Mouse (Mus musculus) CD4-positive naive resting alpha-beta T cell, adult 76 days (primary cell): ENCODE results near the gene Klhdc10. TPM values are rescaled to one million over a fixed set of nuclear protein-coding genes. Genes with fewer than 3 reads are reported as not detected.

Experiments
- total RNA-seq: library from RNA; stranded (reverse); gene quantifications from one replicate; pipeline ENCODE4 v1.2.4, GENCODE M21; 2023

Gene Klhdc10
- total RNA-seq = 18.9 TPM

DNA sequence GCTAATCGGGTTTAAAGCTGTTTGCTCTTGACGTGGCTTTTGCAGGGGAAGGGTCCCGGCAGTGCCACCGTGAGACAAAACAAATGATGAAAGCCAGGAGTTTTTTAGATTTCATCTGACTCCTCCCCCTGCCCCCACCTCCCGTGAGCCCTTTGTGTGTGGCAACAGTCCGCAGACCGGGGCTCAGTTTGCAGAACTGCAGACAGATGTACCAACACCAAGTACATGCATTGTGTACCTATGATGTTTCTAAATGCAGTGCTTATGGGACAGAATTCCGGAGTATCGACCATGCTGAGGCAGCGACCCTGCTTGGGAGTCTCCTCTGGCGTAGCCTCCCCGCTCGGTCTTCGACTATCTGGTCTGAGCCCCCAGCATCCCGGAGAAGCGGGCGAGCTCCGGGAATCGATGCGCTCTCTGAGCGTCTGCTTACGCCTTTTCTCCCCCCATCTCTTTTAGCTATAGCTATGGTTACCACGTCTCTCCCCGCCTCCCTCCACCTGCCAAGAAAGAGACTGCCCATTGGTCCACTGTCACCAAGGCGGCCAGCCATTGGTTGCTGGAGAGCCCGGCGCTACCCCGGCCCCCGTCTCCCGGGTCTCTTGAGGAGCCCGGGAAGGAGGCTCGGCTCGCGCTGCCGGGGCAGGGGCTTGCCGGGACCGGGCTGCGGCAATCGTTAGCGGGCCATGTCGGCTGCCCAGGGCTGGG, at the start of gene Klhdc10:
Klhdc10 (plus strand) TSS at position 561 of the 708 bp plus-strand sequence.

DNA sequence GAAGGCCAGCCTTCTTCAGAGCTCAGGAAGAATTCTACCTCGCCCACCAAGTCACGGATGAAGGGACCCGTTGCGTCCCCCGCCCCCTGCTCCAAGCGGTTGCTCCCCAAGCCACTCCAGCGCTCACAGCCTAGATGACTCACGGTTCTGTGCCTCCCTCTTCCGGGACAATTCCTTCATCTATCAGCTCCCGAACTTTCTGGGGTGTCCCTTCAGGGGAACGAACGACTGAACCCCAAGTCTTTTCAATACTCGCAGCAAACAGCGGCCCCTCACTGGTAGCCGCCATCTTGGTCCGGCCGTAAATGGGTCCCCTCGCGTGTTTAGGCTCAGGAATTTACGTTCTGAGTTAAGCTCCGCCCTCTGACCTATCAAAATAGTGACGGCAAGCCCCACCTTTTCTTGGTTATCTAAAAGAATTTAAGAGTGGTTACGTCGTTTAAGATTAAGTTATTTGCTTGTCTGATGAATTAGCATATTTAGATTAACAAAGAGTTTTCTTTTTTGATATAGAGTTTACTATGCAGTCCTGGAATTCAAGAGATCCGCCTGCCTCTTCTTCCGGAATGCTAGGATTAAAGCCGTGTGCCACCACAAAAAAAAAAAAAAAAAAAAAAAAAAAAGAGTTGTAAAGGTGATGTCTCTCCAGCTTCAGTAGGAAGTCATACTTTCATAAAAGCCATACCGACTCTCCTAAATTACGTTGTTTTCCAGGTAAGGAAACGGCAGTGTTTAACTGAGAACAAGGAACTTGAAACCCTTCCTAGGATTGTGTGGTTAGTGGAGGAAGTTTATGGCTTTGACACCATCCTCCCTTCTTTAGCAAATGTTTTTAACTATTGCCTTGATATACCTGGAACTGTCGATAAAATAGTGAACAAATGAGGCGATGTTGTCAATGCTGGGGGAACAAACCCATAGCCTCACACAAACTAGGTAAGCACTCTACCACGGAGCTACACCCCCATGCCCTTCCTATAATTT, 10.7 kb upstream of the Klhdc10 start, which contains the start of gene Zc3hc1:
Zc3hc1 (minus strand) TSS at position 315 of the 984 bp plus-strand sequence.

Other genes starting within 250 kb of the Klhdc10 start
- gene Ube2h, start 97.3 kb upstream of the Klhdc10 start, total RNA-seq = 136 TPM
- gene Zc3hc1, start 10.8 kb upstream of the Klhdc10 start, total RNA-seq = 40.8 TPM
- gene Tmem209, start 107.9 kb downstream of the Klhdc10 start, total RNA-seq = 34.3 TPM
- gene Ssmem1, start 108.0 kb downstream of the Klhdc10 start, total RNA-seq = 0.85 TPM
- not detected for gene Cpa2, start 139.7 kb downstream of the Klhdc10 start, total RNA-seq
- gene Cpa4, start 166.5 kb downstream of the Klhdc10 start, total RNA-seq = not detected
- gene Cpa5, start 209.1 kb downstream of the Klhdc10 start, total RNA-seq = not detected
- gene Cpa1, start 237.3 kb downstream of the Klhdc10 start, total RNA-seq = 0.35 TPM